ENCODE assay signal across 16 mouse cellular contexts in genomic region chr10:80121639-80122038, GRCm38 (mm10).
"Had no signal": no experiment of that assay in that cellular context is flagged by ENCODE, and none has a peak within 500 bp of the region (broad histone marks: within the 10 kb centered on the region; RNA-seq: fewer than 3 reads in every experiment).

No protein-coding gene starts in this region.

- H3K27me3 ChIP-seq: intestine, embryonic 15.5 days; limb, embryonic 13.5 days; neural tube, embryonic 12.5 days; stomach, embryonic 15.5 days had no signal

- H3K4me3 ChIP-seq: intestine, embryonic 15.5 days; layer of hippocampus, adult 2 months; limb, embryonic 13.5 days; neural tube, embryonic 12.5 days; stomach, embryonic 15.5 days had no signal

- DNase-seq: kidney, adult 18-20 months; kidney, postnatal 10 days; kidney, postnatal 4 days; left cerebral cortex, postnatal 4 days; lung, embryonic 14.5 days; lung, postnatal 10 days; lung, postnatal 4 days; midbrain, embryonic 14.5 days; right cerebral cortex, postnatal 14 days; thymus, adult 2 months; thymus, postnatal 25 days had no signal

- H3K9me3 ChIP-seq: intestine, embryonic 15.5 days; limb, embryonic 13.5 days; neural tube, embryonic 12.5 days; stomach, embryonic 15.5 days had no signal

- H3K4me2 ChIP-seq: intestine, embryonic 15.5 days; limb, embryonic 13.5 days; lung, embryonic 14.5 days; neural tube, embryonic 12.5 days; stomach, embryonic 15.5 days had no signal

- H3K9ac ChIP-seq: intestine, embryonic 15.5 days; limb, embryonic 13.5 days; lung, embryonic 14.5 days; neural tube, embryonic 12.5 days; stomach, embryonic 15.5 days had no signal

- ATAC-seq: intestine, embryonic 15.5 days had no signal

- H3K27ac ChIP-seq: intestine, embryonic 15.5 days; layer of hippocampus, adult 2 months; limb, embryonic 13.5 days; neural tube, embryonic 12.5 days; stomach, embryonic 15.5 days had no signal
